Comparison of ENCODE assay signal across 16 mouse cellular contexts in genomic region chr9:70277529-70277982, GRCm38 (mm10).
DNase-seq lines count a peak whose midpoint lies in the region; ATAC-seq and TF ChIP-seq lines count a peak whose summit lies in the region.
"Had no signal": no experiment of that assay in that cellular context is flagged by ENCODE, and none has a peak within 500 bp of the region (broad histone marks: within the 10 kb centered on the region; RNA-seq: fewer than 3 reads in every experiment).

No protein-coding gene starts in this region.

- no peak for TF ChIP-seq CTCF in CH12.LX (conservative IDR thresholded peaks at IDR 0.05 in 1 of 2, IDR thresholded peaks at IDR 0.05 in 1 of 2; ENCODE audit: low read depth in 2 of 2, low read length in 2 of 2)
- no peak for TF ChIP-seq CTCF in kidney, postnatal 0 days (IDR thresholded peaks at IDR 0.05; ENCODE audit: low read depth)
- no peak for TF ChIP-seq CTCF in liver, embryonic 14.5 days (IDR thresholded peaks at IDR 0.05; ENCODE audit: low read depth)

- peaks cover 6% of the 10 kb centered on the region for H3K9me3 ChIP-seq in CH12.LX (replicated peaks; ENCODE audit: low read length)
- no peaks in the 10 kb centered on the region for H3K9me3 ChIP-seq in ES-E14 (ENCODE audit: control insufficient read depth, insufficient read depth, low read depth, low read length)
- H3K9me3 ChIP-seq in kidney, postnatal 0 days (replicated peaks; ENCODE audit: low read length) = no peaks in the 10 kb centered on the region
- H3K9me3 ChIP-seq in liver, embryonic 14.5 days (ENCODE audit: control insufficient read depth, low read length) = no peaks in the 10 kb centered on the region
- H3K9me3 ChIP-seq: embryonic facial prominence, embryonic 13.5 days; limb, embryonic 13.5 days; neural tube, embryonic 12.5 days had no signal

- TF ChIP-seq POLR2A in CH12.LX (IDR thresholded peaks at IDR 0.05; ENCODE audit: low read depth, low read length) = peak; percentile 33

- peaks cover 19% of the 10 kb centered on the region for H3K79me2 ChIP-seq in CH12.LX (replicated peaks; ENCODE audit: control insufficient read depth, extremely low read depth, insufficient read depth, poor library complexity, severe bottlenecking)

- H3K4me1 ChIP-seq in CH12.LX (ENCODE audit: control insufficient read depth in 1 of 2, insufficient read depth in 2 of 2) = peaks cover 23 to 75% of the 10 kb centered on the region in 2 experiments
- H3K4me1 ChIP-seq in ES-E14 (ENCODE audit: control insufficient read depth in 2 of 2, insufficient read depth in 2 of 2, low read length in 2 of 2, poor library complexity in 1 of 2) = peaks cover 4 to 18% of the 10 kb centered on the region in 2 experiments
- no peaks in the 10 kb centered on the region for H3K4me1 ChIP-seq in kidney, postnatal 0 days (replicated peaks; ENCODE audit: insufficient read depth, low read length)
- peaks cover 0 to 9% of the 10 kb centered on the region in 2 experiments; a peak in 1 of 4 replicates for H3K4me1 ChIP-seq in liver, embryonic 14.5 days (replicated peaks; ENCODE audit: control insufficient read depth in 2 of 2, insufficient read depth in 2 of 2, low read length in 1 of 2)
- H3K4me1 ChIP-seq: embryonic facial prominence, embryonic 13.5 days; neural tube, embryonic 12.5 days had no signal

- peak; percentile 78 for TF ChIP-seq EP300 in CH12.LX (IDR thresholded peaks at IDR 0.05; ENCODE audit: low read length)
- no peak for TF ChIP-seq EP300 in liver, embryonic 14.5 days (IDR thresholded peaks at IDR 0.05; ENCODE audit: low read depth)

- ATAC-seq in kidney, postnatal 0 days (replicated peaks; ENCODE audit: low FRiP score, low read depth) = peak; percentile 51
- no peak for ATAC-seq in liver, embryonic 14.5 days (ENCODE audit: insufficient read depth)
- ATAC-seq in cerebellum, adult (ENCODE audit: insufficient number of reproducible peaks, low FRiP score, low TSS enrichment) = no peak
- ATAC-seq: inflammation-experienced regulatory T-cells, adult 6 months had no signal

- WGBS in kidney, postnatal 0 days = 82% methylated on average over 11 of the region's 11 CpGs
- WGBS in liver, embryonic 14.5 days (ENCODE audit: insufficient replicate concordance) = 54% methylated on average over 11 of the region's 11 CpGs

- DNase-seq in CH12.LX (ENCODE audit: extremely low read depth) (peak; percentile 74), ES-E14 (ENCODE audit: low read depth, low spot score) (no peak)
- no peak for DNase-seq in kidney, postnatal 0 days (ENCODE audit: low spot score)
- no peak for DNase-seq in liver, embryonic 14.5 days (ENCODE audit: low read depth in 3 of 3, low spot score in 3 of 3)
- no peak for DNase-seq in embryo, embryonic 10 days (ENCODE audit: low spot score)
- no peak for DNase-seq in layer of hippocampus, adult 8-10 months (ENCODE audit: low spot score in 2 of 2)
- no peak for DNase-seq in cerebellum, adult 18-20 months
- DNase-seq: cerebellum, adult 2 months; lung, postnatal 10 days; thymus, adult 2 months had no signal

- H3K9ac ChIP-seq in CH12.LX (ENCODE audit: insufficient read depth, low read depth) (peak overlapping the region; percentile 43), ES-E14 (ENCODE audit: insufficient read depth, low read depth, low read length, poor library complexity, severe bottlenecking) (no peak overlapping the region)
- no peak overlapping the region for H3K9ac ChIP-seq in kidney, postnatal 0 days (ENCODE audit: low read depth, low read length)
- H3K9ac ChIP-seq in liver, embryonic 14.5 days (replicated peaks) = no peak overlapping the region
- H3K9ac ChIP-seq: embryonic facial prominence, embryonic 13.5 days; limb, embryonic 13.5 days; neural tube, embryonic 12.5 days had no signal

- H3K27me3 ChIP-seq in CH12.LX (replicated peaks) = no peaks in the 10 kb centered on the region
- H3K27me3 ChIP-seq in kidney, postnatal 0 days (ENCODE audit: insufficient read depth, low read length) = no peaks in the 10 kb centered on the region
- H3K27me3 ChIP-seq in liver, embryonic 14.5 days (ENCODE audit: control insufficient read depth, insufficient read depth, low read length) = no peaks in the 10 kb centered on the region
- H3K27me3 ChIP-seq: embryonic facial prominence, embryonic 13.5 days; limb, embryonic 13.5 days; megakaryocyte, embryonic 14.5 days; neural tube, embryonic 12.5 days had no signal

- peak overlapping the region; percentile 80 for H3K27ac ChIP-seq in CH12.LX (ENCODE audit: insufficient read depth, low read depth)
- H3K27ac ChIP-seq in ES-E14 (ENCODE audit: insufficient read depth, low read depth, low read length, poor library complexity, severe bottlenecking) = peak overlapping the region; percentile 44; the same call in 1 of the 2 replicates
- no peak overlapping the region for H3K27ac ChIP-seq in kidney, postnatal 0 days
- H3K27ac ChIP-seq in liver, embryonic 14.5 days = peak overlapping the region; percentile 13; the same call in 1 of the 2 replicates
- H3K27ac ChIP-seq: embryonic facial prominence, embryonic 13.5 days; limb, embryonic 13.5 days; neural tube, embryonic 12.5 days had no signal

- H3K36me3 ChIP-seq in CH12.LX (replicated peaks in 1 of 2; ENCODE audit: control insufficient read depth in 1 of 2, insufficient read depth in 1 of 2, low read length in 1 of 2) (peaks cover 6 to 74% of the 10 kb centered on the region in 2 experiments), ES-E14 (ENCODE audit: control insufficient read depth, insufficient read depth, low read length, poor library complexity, severe bottlenecking) (no peaks in the 10 kb centered on the region)
- H3K36me3 ChIP-seq in kidney, postnatal 0 days (ENCODE audit: insufficient read depth, low read length) = no peaks in the 10 kb centered on the region
- no peaks in the 10 kb centered on the region for H3K36me3 ChIP-seq in liver, embryonic 14.5 days (replicated peaks; ENCODE audit: control insufficient read depth, insufficient read depth, low read depth)
- H3K36me3 ChIP-seq: embryonic facial prominence, embryonic 13.5 days; limb, embryonic 13.5 days; neural tube, embryonic 12.5 days had no signal

- H3K4me3 ChIP-seq in CH12.LX (replicated peaks in 1 of 3; ENCODE audit: low read depth in 2 of 3, low read length in 2 of 3, poor library complexity in 1 of 3) (peak overlapping the region in 1 of 3 experiments; percentile 54), ES-E14 (ENCODE audit: insufficient read depth in 1 of 2, low read depth in 1 of 2, low read length in 2 of 2, poor library complexity in 1 of 2, severe bottlenecking in 1 of 2) (no peak overlapping the region)
- no peak overlapping the region for H3K4me3 ChIP-seq in kidney, postnatal 0 days (replicated peaks; ENCODE audit: low read depth, low read length)
- no peak overlapping the region for H3K4me3 ChIP-seq in liver, embryonic 14.5 days (ENCODE audit: insufficient read depth in 1 of 2, low read depth in 2 of 2, low read length in 2 of 2)
- H3K4me3 ChIP-seq: embryonic facial prominence, embryonic 13.5 days; limb, embryonic 13.5 days; neural tube, embryonic 12.5 days had no signal

- dilution Hi-C loops in CH12.LX (cut with MboI; ENCODE audit: extremely low pct_ligation_motif_present, extremely low pct_unique_long_range_greater_than_20kb, low sequenced_read_pairs) = no loop called here

- H3K4me2 ChIP-seq in CH12.LX (ENCODE audit: insufficient read depth, low read depth, poor library complexity, severe bottlenecking) = peak overlapping the region; percentile 70
- no peak overlapping the region for H3K4me2 ChIP-seq in kidney, postnatal 0 days (ENCODE audit: low read length)
- peak overlapping the region; percentile 23 for H3K4me2 ChIP-seq in liver, embryonic 14.5 days (ENCODE audit: low read depth)
- H3K4me2 ChIP-seq: embryonic facial prominence, embryonic 13.5 days; limb, embryonic 13.5 days; neural tube, embryonic 12.5 days had no signal

- no peak for TF ChIP-seq RAD21 in CH12.LX (IDR thresholded peaks at IDR 0.05; ENCODE audit: low read depth, low read length)

- in situ Hi-C loops in CH12.LX (cut with MboI; ENCODE audit: low pct_ligation_motif_present, low pct_unique_long_range_greater_than_20kb, low sequenced_read_pairs) (no loop called here), ES-E14 (cut with MboI; ENCODE audit: low sequenced_read_pairs in 2 of 2, unreplicated experiment in 2 of 2) (no loop called here)

TF ChIP-seq in CH12.LX, 34 proteins besides CTCF, POLR2A, EP300 and RAD21 (continues in another document):
- TF ChIP-seq ZNF384 (IDR thresholded peaks at IDR 0.05; ENCODE audit: low read depth, low read length) (no peak), TCF12 (IDR thresholded peaks at IDR 0.05; ENCODE audit: low read depth, low read length) (no peak; the same call in 1 of the 2 replicates), JUN (IDR thresholded peaks at IDR 0.05; ENCODE audit: insufficient read depth, low read depth, low read length) (no peak), KAT2A (IDR thresholded peaks at IDR 0.05; ENCODE audit: insufficient replicate concordance, low read length) (no peak), PAX5 (IDR thresholded peaks at IDR 0.05; ENCODE audit: low read length) (no peak), ELF1 (IDR thresholded peaks at IDR 0.05; ENCODE audit: low read depth, low read length) (0 out of 2 replicates have a peak, but pooled peaks have one; percentile 12), ZKSCAN1 (IDR thresholded peaks at IDR 0.05; ENCODE audit: borderline replicate concordance, low read depth, low read length) (no peak), BHLHE40 (IDR thresholded peaks at IDR 0.05; ENCODE audit: low read depth, low read length) (peak; percentile 63; the same call in 1 of the 2 replicates), USF1 (IDR thresholded peaks at IDR 0.05; ENCODE audit: low read depth, low read length) (no peak), SMC3 (IDR thresholded peaks at IDR 0.05; ENCODE audit: low read depth, low read length) (0 out of 2 replicates have a peak, but pooled peaks have one; percentile 1)

TF ChIP-seq in ES-E14, 5 proteins besides CTCF, POLR2A, EP300 and RAD21:
- no peak for TF ChIP-seq ZC3H11A (IDR thresholded peaks at IDR 0.05; ENCODE audit: borderline replicate concordance, low read depth, low read length)
- TF ChIP-seq CHD2 (IDR thresholded peaks at IDR 0.05; ENCODE audit: low read depth, low read length) = no peak
- TF ChIP-seq MAFK (IDR thresholded peaks at IDR 0.05; ENCODE audit: insufficient read depth, low read depth, low read length) = no peak
- no peak for TF ChIP-seq HCFC1 (IDR thresholded peaks at IDR 0.05; ENCODE audit: borderline replicate concordance, insufficient read depth, low read length)
- TF ChIP-seq ZNF384 (IDR thresholded peaks at IDR 0.05; ENCODE audit: low read depth, low read length) = no peak
